Mouse (Mus musculus): ENCODE measurements around the gene Prr15l.

Gene Prr15l

GRCm38 (mm10) chr11:96919003-96919402 lies 8.9 kb upstream of the Prr15l start:
- DNase-seq (ENCODE audit: low spot score): no peak

- DNase-seq (ENCODE audit: low spot score): no peak
Measured at GRCm38 (mm10) chr11:96924861-96925260, 3.0 kb upstream of the Prr15l start.

GRCm38 (mm10) chr11:96925469-96926148 lies 2.3 kb upstream of the Prr15l start:
- no peak for DNase-seq (ENCODE audit: low spot score)

GRCm38 (mm10) chr11:96926587-96926986 lies 1.3 kb upstream of the Prr15l start:
- no peak for DNase-seq (ENCODE audit: low spot score)

- no peak for DNase-seq (ENCODE audit: low spot score)
Measured at GRCm38 (mm10) chr11:96928691-96929090, 787 bp downstream of the Prr15l start.

GRCm38 (mm10) chr11:96929096-96929765 lies 1.3 kb downstream of the Prr15l start:
- DNase-seq (ENCODE audit: low spot score): no peak

GRCm38 (mm10) chr11:96929766-96930331 lies 1.9 kb downstream of the Prr15l start:
- DNase-seq (ENCODE audit: low spot score): no peak

GRCm38 (mm10) chr11:96931327-96932062 lies 3.6 kb downstream of the Prr15l start:
- no peak for DNase-seq (ENCODE audit: low spot score)

GRCm38 (mm10) chr11:96933562-96934276 lies 5.8 kb downstream of the Prr15l start:
- DNase-seq (ENCODE audit: low spot score): no peak

- no peak for DNase-seq (ENCODE audit: low spot score)
Measured at GRCm38 (mm10) chr11:96934921-96935356, 7.0 kb downstream of the Prr15l start.

GRCm38 (mm10) chr11:96935872-96936650 lies 8.2 kb downstream of the Prr15l start:
- DNase-seq (ENCODE audit: low spot score): no peak

GRCm38 (mm10) chr11:96937549-96938425 lies 9.9 kb downstream of the Prr15l start:
- no peak for DNase-seq (ENCODE audit: low spot score)

GRCm38 (mm10) chr11:96938426-96938800 lies 10.5 kb downstream of the Prr15l start:
- no peak for DNase-seq (ENCODE audit: low spot score)

GRCm38 (mm10) chr11:96940578-96941465 lies 12.9 kb downstream of the Prr15l start:
- DNase-seq (ENCODE audit: low spot score): no peak

GRCm38 (mm10) chr11:96941989-96942590 lies 14.2 kb downstream of the Prr15l start:
- DNase-seq (ENCODE audit: low spot score): no peak

- peak; percentile 62 for DNase-seq (ENCODE audit: low spot score)
Measured at GRCm38 (mm10) chr11:96943746-96944304, 15.9 kb downstream of the Prr15l start, which contains the start of gene Pnpo. Gene Pnpo (minus strand): TSS chr11:96943986.

- no peak for DNase-seq (ENCODE audit: low spot score)
Measured at GRCm38 (mm10) chr11:96944844-96945580, 17.1 kb downstream of the Prr15l start.

GRCm38 (mm10) chr11:96946498-96946897 lies 18.6 kb downstream of the Prr15l start:
- DNase-seq (ENCODE audit: low spot score): no peak

Measured in urinary bladder, postnatal 10 days (tissue).